Mouse (Mus musculus) heart, embryonic 10.5 days (tissue): ENCODE measurements around the gene Nr2f2. TPM values are rescaled to one million over a fixed set of nuclear protein-coding genes. Genes with fewer than 3 reads are reported as not detected.

Experiments used
- DNase-seq: peaks from one replicate; pipeline ENCODE4 v3.0.0-alpha.2; 2017; ENCODE audit warnings: low spot score
- H3K27ac ChIP-seq: fragments of 300-500 bp; sonication (generic); 2 replicates; pipeline ENCODE4 v1.5.1; 2016; ENCODE audit warnings: mild to moderate bottlenecking
- H3K27me3 ChIP-seq: fragments of 300-500 bp; sonication (generic); 2 replicates; pipeline ENCODE4 v1.6.1; 2016; ENCODE audit warnings: mild to moderate bottlenecking; ENCODE audit not compliant: poor library complexity, insufficient read depth, severe bottlenecking
- H3K36me3 ChIP-seq: fragments of 300-500 bp; sonication (generic); 2 replicates; pipeline ENCODE4 v1.6.1; 2016; ENCODE audit warnings: mild to moderate bottlenecking, moderate library complexity
- H3K4me1 ChIP-seq: fragments of 300-500 bp; sonication (generic); 2 replicates; pipeline ENCODE4 v1.6.1; 2016; ENCODE audit warnings: mild to moderate bottlenecking
- H3K4me3 ChIP-seq: fragments of 300-500 bp; sonication (generic); 2 replicates; pipeline ENCODE4 v1.5.1; 2016; ENCODE audit warnings: mild to moderate bottlenecking, moderate library complexity
- H3K9me3 ChIP-seq: fragments of 300-500 bp; sonication (generic); 2 replicates; pipeline ENCODE4 v1.6.1; 2016; ENCODE audit warnings: mild to moderate bottlenecking, moderate library complexity
- WGBS: fragments of 180-500 bp; shearing (Covaris S2); methylation state at CpG from one replicate; pipeline ENCODE4 v1.1.7; 2016; 5-methylcytosine and 5-hydroxymethylcytosine counted together
- polyA plus RNA-seq: library from polyadenylated mRNA; unstranded; fragments of >200 nt; fragmentation: Nextera tagmentation; extraction: Ambion mirVana; gene quantifications from 2 replicates; pipeline ENCODE4 v1.2.1, GENCODE M21; 2016

Gene Nr2f2
- polyA plus RNA-seq, 1 experiment from 2014 or later = 48.0 TPM

- no peak overlapping the region for H3K27ac ChIP-seq
- H3K27me3 ChIP-seq = 0 out of 2 replicates have a peak, but pooled peaks cover 3% of the 10 kb centered on the region
- no peaks in the 10 kb centered on the region for H3K4me1 ChIP-seq
- WGBS = 77% methylated on average over 3 of the region's 3 CpGs
- no peak for DNase-seq
- no peak overlapping the region for H3K4me3 ChIP-seq
- no peaks in the 10 kb centered on the region for H3K36me3 ChIP-seq
- H3K9me3 ChIP-seq = no peaks in the 10 kb centered on the region
Observed at GRCm38 (mm10) chr7:70380943-70381342, 14.4 kb upstream of the Nr2f2 start.

GRCm38 (mm10) chr7:70380246-70380645, 13.7 kb upstream of the Nr2f2 start:
- 0 out of 2 replicates have a peak, but pooled peaks cover 3% of the 10 kb centered on the region for H3K27me3 ChIP-seq

GRCm38 (mm10) chr7:70370552-70371262, 4.2 kb upstream of the Nr2f2 start:
- peaks cover 20% of the 10 kb centered on the region for H3K4me1 ChIP-seq
- peak overlapping the region; percentile 77; the same call in 1 of the 2 replicates for H3K27ac ChIP-seq
- no peak for DNase-seq
- H3K9me3 ChIP-seq = no peaks in the 10 kb centered on the region
- 4% methylated on average over 18 of the region's 18 CpGs for WGBS
- no peaks in the 10 kb centered on the region for H3K36me3 ChIP-seq
- peak overlapping the region; percentile 58 for H3K4me3 ChIP-seq
- H3K27me3 ChIP-seq = peaks cover 64% of the 10 kb centered on the region

More at GRCm38 (mm10) chr7:70380246-70380645, 13.7 kb upstream of the Nr2f2 start:
- Histone ChIP-seq H3K4me3 (no peak overlapping the region), H3K36me3 (no peaks in the 10 kb centered on the region), H3K27ac (no peak overlapping the region), H3K9me3 (no peaks in the 10 kb centered on the region), H3K4me1 (no peaks in the 10 kb centered on the region)
- DNase-seq = no peak
- WGBS = 84% methylated on average over 3 of the region's 3 CpGs

GRCm38 (mm10) chr7:70369731-70370551, 3.4 kb upstream of the Nr2f2 start:
- WGBS = under 1% methylated on average over 47 of the region's 47 CpGs

GRCm38 (mm10) chr7:70369061-70369730, 2.7 kb upstream of the Nr2f2 start:
- DNase-seq = no peak
- H3K36me3 ChIP-seq = no peaks in the 10 kb centered on the region
- peak overlapping the region; percentile 77 for H3K27ac ChIP-seq
- peaks cover 68% of the 10 kb centered on the region for H3K27me3 ChIP-seq
- H3K4me3 ChIP-seq = peak overlapping the region; percentile 58
- WGBS = under 1% methylated on average over 37 of the region's 37 CpGs
- no peaks in the 10 kb centered on the region for H3K9me3 ChIP-seq
- H3K4me1 ChIP-seq = peaks cover 24% of the 10 kb centered on the region

More at GRCm38 (mm10) chr7:70369731-70370551, 3.4 kb upstream of the Nr2f2 start:
- Histone ChIP-seq H3K4me3 (peak overlapping the region; percentile 58), H3K27me3 (peaks cover 68% of the 10 kb centered on the region), H3K36me3 (no peaks in the 10 kb centered on the region), H3K4me1 (peaks cover 24% of the 10 kb centered on the region), H3K9me3 (no peaks in the 10 kb centered on the region), H3K27ac (peak overlapping the region; percentile 77)
- DNase-seq = no peak

- Histone ChIP-seq H3K4me1 (peaks cover 24% of the 10 kb centered on the region), H3K36me3 (no peaks in the 10 kb centered on the region), H3K27me3 (peaks cover 68% of the 10 kb centered on the region), H3K9me3 (no peaks in the 10 kb centered on the region), H3K27ac (peak overlapping the region; percentile 77), H3K4me3 (peak overlapping the region; percentile 58)
- no peak for DNase-seq
- WGBS = 12% methylated on average over 4 of the region's 4 CpGs
Observed at GRCm38 (mm10) chr7:70368751-70369060, 2.2 kb upstream of the Nr2f2 start.

- Histone ChIP-seq H3K4me1 (peaks cover 24% of the 10 kb centered on the region), H3K36me3 (no peaks in the 10 kb centered on the region), H3K9me3 (no peaks in the 10 kb centered on the region), H3K4me3 (peak overlapping the region; percentile 33; the same call in 1 of the 2 replicates), H3K27me3 (peaks cover 68% of the 10 kb centered on the region), H3K27ac (no peak overlapping the region; the same call in 1 of the 2 replicates)
- WGBS = 16% methylated on average over 6 of the region's 6 CpGs
- DNase-seq = no peak
Observed at GRCm38 (mm10) chr7:70368268-70368655, 1.7 kb upstream of the Nr2f2 start.

GRCm38 (mm10) chr7:70367591-70368267, 1.2 kb upstream of the Nr2f2 start:
- H3K4me3 ChIP-seq = peak overlapping the region; percentile 33
- peaks cover 68% of the 10 kb centered on the region for H3K27me3 ChIP-seq
- peaks cover 24% of the 10 kb centered on the region for H3K4me1 ChIP-seq
- peak overlapping the region; percentile 62 for H3K27ac ChIP-seq
- H3K36me3 ChIP-seq = no peaks in the 10 kb centered on the region
- no peaks in the 10 kb centered on the region for H3K9me3 ChIP-seq
- DNase-seq = no peak
- 8% methylated on average over 16 of the region's 16 CpGs for WGBS

GRCm38 (mm10) chr7:70366808-70367095, 217 bp upstream of the Nr2f2 start:
- Histone ChIP-seq H3K9me3 (no peaks in the 10 kb centered on the region), H3K27me3 (peaks cover 60% of the 10 kb centered on the region), H3K27ac (peak overlapping the region; percentile 91), H3K4me3 (peak overlapping the region; percentile 62), H3K36me3 (no peaks in the 10 kb centered on the region), H3K4me1 (peaks cover 24% of the 10 kb centered on the region)
- DNase-seq = no peak
- WGBS = 0% methylated on average over 1 of the region's 1 CpGs

- peaks cover 22% of the 10 kb centered on the region for H3K4me1 ChIP-seq
Observed at GRCm38 (mm10) chr7:70365401-70365811, 1.1 kb downstream of the Nr2f2 start.

GRCm38 (mm10) chr7:70364798-70365197, 1.7 kb downstream of the Nr2f2 start:
- no peaks in the 10 kb centered on the region for H3K9me3 ChIP-seq
- peaks cover 42% of the 10 kb centered on the region for H3K27me3 ChIP-seq
- no peaks in the 10 kb centered on the region for H3K36me3 ChIP-seq
- peak overlapping the region; percentile 91 for H3K27ac ChIP-seq
- no peak for DNase-seq
- peaks cover 16% of the 10 kb centered on the region for H3K4me1 ChIP-seq
- peak overlapping the region; percentile 62 for H3K4me3 ChIP-seq
- WGBS = under 1% methylated on average over 3 of the region's 3 CpGs

More at GRCm38 (mm10) chr7:70365401-70365811, 1.1 kb downstream of the Nr2f2 start:
- no peak for DNase-seq
- peaks cover 47% of the 10 kb centered on the region for H3K27me3 ChIP-seq
- under 1% methylated on average over 17 of the region's 17 CpGs for WGBS
- no peaks in the 10 kb centered on the region for H3K9me3 ChIP-seq
- H3K36me3 ChIP-seq = no peaks in the 10 kb centered on the region
- H3K27ac ChIP-seq = peak overlapping the region; percentile 91
- H3K4me3 ChIP-seq = peak overlapping the region; percentile 62

GRCm38 (mm10) chr7:70363351-70363750, 3.2 kb downstream of the Nr2f2 start:
- Histone ChIP-seq H3K27ac (peak overlapping the region; percentile 42), H3K4me3 (peak overlapping the region; percentile 29; the same call in 1 of the 2 replicates), H3K4me1 (peaks cover 4% of the 10 kb centered on the region; the same call in 1 of the 2 replicates), H3K27me3 (peaks cover 28% of the 10 kb centered on the region), H3K36me3 (no peaks in the 10 kb centered on the region), H3K9me3 (no peaks in the 10 kb centered on the region)
- DNase-seq = no peak
- WGBS = 18% methylated on average over 4 of the region's 4 CpGs
